Mouse (Mus musculus) cortical plate, adult 2 months (tissue): ENCODE results near the gene Plekhg1. TPM values are rescaled to one million over a fixed set of nuclear protein-coding genes. Genes with fewer than 3 reads are reported as not detected.

Experiments
- H3K27ac ChIP-seq: fragments of 200-500 bp; 2 replicates; pipeline ENCODE4 v1.5.1; 2012; ENCODE audit warnings: low read length, control low read depth, inconsistent platforms; ENCODE audit not compliant: insufficient read depth
- H3K4me1 ChIP-seq: fragments of 200-500 bp; 2 replicates; pipeline ENCODE4 v1.6.1; 2011; ENCODE audit warnings: low read length; ENCODE audit not compliant: control insufficient read depth, insufficient read depth
- H3K4me3 ChIP-seq: fragments of 200-500 bp; 2 replicates; pipeline ENCODE4 v1.5.1; 2011; ENCODE audit warnings: mild to moderate bottlenecking, low read length, control low read depth; ENCODE audit not compliant: insufficient read depth
- CTCF ChIP-seq: fragments of 200-500 bp; IDR thresholded peaks from 2 replicates; pipeline ENCODE4 v1.5.1; 2011; ENCODE audit warnings: mild to moderate bottlenecking, control low read depth, low read length; ENCODE audit not compliant: insufficient read depth; ENCODE audit errors: extremely low read depth
- POLR2A ChIP-seq: fragments of 200-500 bp; IDR thresholded peaks from 2 replicates; pipeline ENCODE4 v1.6.1; 2011; ENCODE audit warnings: mild to moderate bottlenecking, low read length, control low read depth; ENCODE audit not compliant: insufficient read depth; ENCODE audit errors: extremely low read depth
- polyA plus RNA-seq: library from polyadenylated mRNA; depleted of rRNA; stranded (reverse); fragments of >200 nt; gene quantifications from 2 replicates; pipeline ENCODE4 v1.2.3, GENCODE M21; 2012

The Plekhg1 gene
- polyA plus RNA-seq, 1 experiment = 7.1 TPM

DNA sequence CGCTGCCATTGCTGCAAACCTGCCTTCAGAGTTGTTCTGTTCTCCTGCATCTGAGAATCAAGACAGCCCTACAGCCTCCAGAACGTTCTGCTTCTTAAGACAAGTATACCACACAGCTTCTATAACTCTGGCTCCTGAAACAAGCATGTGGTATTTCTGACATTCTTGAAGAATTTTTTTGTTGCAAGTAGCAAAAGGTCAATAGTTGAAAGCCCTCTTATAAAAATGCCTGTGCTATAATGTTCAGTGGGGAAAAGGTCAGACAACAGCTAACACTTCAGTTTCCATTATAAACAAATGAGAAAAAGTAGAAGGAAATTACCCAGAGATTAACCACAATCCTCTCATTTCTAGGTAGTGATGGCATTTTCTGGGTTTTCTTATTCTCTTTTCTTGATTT is 34.2 kb downstream of the Plekhg1 start:
- TF ChIP-seq CTCF (no peak), POLR2A (no peak)

DNA sequence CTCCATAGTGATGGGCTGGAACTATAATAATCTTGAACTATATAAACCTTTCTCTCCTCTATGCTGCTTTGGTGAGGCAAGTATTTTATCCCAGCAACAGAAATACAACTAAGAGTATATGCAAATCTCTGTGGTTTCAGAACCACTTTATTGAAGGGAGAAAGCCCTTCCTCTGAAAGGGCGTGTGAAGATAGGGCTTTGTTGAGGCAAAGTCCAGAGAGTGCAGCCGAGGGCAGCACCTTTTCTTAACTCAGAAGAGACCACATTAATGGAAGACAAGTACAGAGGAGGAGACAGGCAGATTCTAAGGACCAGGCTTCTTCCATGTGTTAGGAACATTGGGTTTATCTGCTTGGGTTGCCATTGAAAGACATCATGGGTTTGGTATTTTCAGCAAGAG is 36.6 kb downstream of the Plekhg1 start:
- Histone ChIP-seq H3K4me3 (no peak overlapping the region), H3K27ac (no peak overlapping the region), H3K4me1 (no peaks in the 10 kb centered on the region)
- TF ChIP-seq CTCF (no peak), POLR2A (no peak)

More for the DNA sequence above, 34.2 kb downstream of the Plekhg1 start:
- no peak overlapping the region for H3K27ac ChIP-seq
- no peak overlapping the region for H3K4me3 ChIP-seq
- no peaks in the 10 kb centered on the region for H3K4me1 ChIP-seq

DNA sequence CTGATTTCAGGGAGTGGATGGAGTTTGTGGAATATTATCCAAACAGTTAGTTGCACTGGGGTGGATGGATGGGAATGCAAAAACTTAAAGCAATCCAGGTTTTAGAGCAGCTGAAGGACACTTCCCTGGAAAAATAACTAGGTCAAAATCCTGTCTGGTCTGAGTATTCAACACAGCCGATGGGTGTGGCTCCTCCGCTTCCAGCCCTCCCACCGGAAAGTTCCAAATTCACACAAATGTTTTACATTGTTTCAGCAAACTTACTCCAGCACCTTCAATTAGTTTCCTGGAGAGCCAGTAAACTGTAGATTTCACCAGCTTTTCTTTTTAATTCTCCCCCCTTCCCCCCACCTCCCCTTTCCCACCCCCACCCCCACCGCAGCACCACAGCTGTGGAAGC is 45.2 kb downstream of the Plekhg1 start:
- Histone ChIP-seq H3K4me3 (no peak overlapping the region), H3K27ac (no peak overlapping the region), H3K4me1 (no peaks in the 10 kb centered on the region)
- no peak for TF ChIP-seq CTCF
- no peak for TF ChIP-seq POLR2A

DNA sequence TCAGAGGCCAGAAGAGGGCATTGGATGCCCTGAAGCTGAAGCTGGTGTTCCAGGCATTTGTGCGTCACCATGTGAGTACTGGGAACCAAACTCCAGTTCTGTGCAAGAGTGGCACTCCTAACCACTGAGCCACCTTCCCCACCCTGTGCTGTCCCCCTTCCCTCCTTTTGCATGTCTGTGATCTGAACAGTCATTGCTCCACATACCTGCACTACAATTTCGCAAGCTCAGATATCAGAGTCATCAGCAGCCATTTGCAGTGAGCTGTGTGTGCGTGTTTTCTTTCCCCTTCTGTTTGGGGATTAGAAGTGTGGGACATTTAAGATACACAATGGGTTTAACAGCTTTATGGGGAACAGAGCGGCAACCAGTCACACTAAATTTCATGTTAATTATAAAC is 46.4 kb downstream of the Plekhg1 start:
- H3K4me1 ChIP-seq = no peaks in the 10 kb centered on the region
- TF ChIP-seq CTCF = no peak
- no peak for TF ChIP-seq POLR2A
- no peak overlapping the region for H3K4me3 ChIP-seq
- no peak overlapping the region for H3K27ac ChIP-seq

DNA sequence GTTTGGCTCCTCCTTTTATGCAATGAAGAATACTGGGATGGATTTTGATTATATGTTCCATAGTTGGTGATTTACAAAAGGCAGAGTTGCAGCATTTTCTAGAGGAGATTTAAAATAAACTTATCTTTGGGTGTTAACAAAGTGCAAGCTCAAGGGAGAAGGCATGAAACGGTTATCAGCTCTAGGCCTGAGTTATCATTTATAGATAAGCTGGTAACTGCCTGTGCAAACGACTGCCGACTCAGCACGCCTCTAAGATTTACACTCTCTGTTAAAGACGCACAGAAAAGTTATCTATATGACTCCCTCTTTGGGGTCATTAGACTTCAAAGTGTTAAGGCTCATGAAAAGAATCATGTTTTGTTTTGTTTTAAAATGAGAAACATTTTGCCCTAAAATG is 46.8 kb downstream of the Plekhg1 start:
- TF ChIP-seq POLR2A (no peak), CTCF (no peak)
- Histone ChIP-seq H3K4me1 (no peaks in the 10 kb centered on the region), H3K27ac (no peak overlapping the region), H3K4me3 (no peak overlapping the region)

DNA sequence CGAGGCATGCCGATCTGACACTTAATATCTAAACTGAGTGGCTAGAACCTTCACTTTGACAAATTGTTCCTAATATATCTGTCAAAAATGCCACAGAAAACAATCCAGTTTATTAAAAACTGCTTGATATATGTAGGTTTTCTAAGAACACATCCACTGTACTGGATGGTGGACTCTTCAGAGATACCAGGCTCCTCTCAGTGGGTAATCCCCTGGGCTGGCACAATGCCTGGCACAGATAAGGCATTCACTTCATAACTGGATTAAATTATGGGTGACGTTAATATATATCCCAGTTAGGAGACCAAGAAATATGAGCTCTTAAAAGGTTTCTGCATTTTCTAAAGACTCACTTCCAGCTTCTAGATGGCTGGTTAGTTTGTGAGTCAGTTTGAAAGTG is 53.7 kb downstream of the Plekhg1 start:
- H3K27ac ChIP-seq = no peak overlapping the region
- no peak overlapping the region for H3K4me3 ChIP-seq
- no peaks in the 10 kb centered on the region for H3K4me1 ChIP-seq
- TF ChIP-seq POLR2A (no peak), CTCF (no peak)

DNA sequence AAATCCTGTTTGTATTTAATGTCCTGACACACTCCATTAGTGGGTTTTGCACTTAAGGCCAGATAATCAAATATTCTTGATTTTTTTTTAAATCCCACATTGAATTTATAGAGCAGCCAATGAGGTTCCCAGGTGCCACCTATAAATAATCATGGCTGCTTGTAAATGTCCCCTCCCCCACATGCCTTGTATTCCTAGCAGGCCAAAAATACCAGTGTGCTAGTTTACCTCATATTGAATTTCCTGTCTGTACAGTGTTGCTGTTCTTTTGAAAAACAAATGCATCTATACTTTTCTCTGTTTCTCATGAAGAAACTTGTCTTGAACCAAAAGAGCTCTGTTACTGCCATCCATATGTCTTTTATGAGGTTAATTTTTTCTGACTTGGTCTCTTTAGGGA is 59.3 kb downstream of the Plekhg1 start:
- Histone ChIP-seq H3K4me1 (no peaks in the 10 kb centered on the region), H3K4me3 (no peak overlapping the region), H3K27ac (no peak overlapping the region)
- TF ChIP-seq CTCF (no peak), POLR2A (no peak)

DNA sequence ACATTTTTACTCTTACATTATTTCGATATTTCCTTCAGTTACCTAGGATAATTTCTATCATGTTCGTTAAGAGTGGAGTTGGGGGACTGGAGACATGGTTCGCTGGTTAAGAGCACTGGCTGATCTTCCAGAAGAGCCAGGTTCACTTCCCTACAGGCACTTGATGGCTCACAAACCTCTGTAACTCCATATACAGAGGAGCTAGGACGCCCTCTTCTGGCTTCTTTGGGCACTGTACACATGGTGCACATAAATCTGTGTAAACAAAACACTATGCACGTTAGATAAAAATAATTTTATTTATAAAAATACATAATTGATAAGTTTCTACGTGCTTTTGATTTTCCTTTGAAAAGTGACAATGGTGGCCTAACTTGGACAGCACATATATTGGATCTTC is 61.1 kb downstream of the Plekhg1 start:
- Histone ChIP-seq H3K4me1 (no peaks in the 10 kb centered on the region), H3K4me3 (no peak overlapping the region), H3K27ac (no peak overlapping the region)
- no peak for TF ChIP-seq CTCF
- no peak for TF ChIP-seq POLR2A

DNA sequence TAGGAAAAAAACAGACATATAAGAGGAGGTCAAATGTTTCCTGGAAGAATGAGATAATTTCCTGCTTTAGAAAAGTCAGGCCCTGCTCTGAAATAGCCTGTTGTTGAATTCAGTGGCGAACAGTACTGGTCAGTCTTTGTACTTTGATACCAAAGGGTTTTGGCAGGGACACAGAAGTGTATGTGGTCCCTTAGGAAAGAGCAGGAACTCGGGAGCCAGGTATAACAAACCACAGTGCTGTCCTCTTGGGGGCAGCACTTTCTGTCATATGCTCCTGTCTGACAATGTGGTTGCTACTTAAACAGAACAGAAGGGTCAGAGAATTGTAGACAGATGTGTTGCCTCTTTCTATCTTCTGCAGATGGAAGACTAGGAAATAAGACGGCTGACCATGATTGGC is 65.2 kb downstream of the Plekhg1 start:
- H3K4me3 ChIP-seq = no peak overlapping the region
- peak; percentile 27; the same call in 1 of the 2 replicates for TF ChIP-seq CTCF
- no peak for TF ChIP-seq POLR2A
- no peak overlapping the region for H3K27ac ChIP-seq
- no peaks in the 10 kb centered on the region for H3K4me1 ChIP-seq

DNA sequence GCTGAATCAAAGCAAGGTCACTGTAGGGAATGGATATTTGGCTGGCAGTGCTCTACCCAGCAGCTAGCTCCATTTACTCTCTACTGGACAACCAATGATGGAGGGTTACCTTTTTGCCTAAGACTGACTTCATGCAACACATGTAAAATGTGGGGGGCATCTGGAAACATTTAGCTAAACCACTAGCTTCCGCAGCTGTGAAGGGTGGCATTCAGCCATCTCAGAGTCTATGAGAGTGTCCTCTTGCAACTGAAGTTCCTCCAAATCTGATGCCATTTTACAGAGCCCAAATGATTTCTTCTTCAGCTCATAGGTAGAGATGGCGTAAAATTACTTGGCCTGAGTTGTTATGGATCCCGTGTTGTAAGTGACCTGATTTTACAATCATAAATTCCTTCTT is 67.8 kb downstream of the Plekhg1 start:
- Histone ChIP-seq H3K4me1 (no peaks in the 10 kb centered on the region), H3K27ac (no peak overlapping the region), H3K4me3 (no peak overlapping the region)
- TF ChIP-seq CTCF (no peak), POLR2A (no peak)
